In the genomic region with DNA sequence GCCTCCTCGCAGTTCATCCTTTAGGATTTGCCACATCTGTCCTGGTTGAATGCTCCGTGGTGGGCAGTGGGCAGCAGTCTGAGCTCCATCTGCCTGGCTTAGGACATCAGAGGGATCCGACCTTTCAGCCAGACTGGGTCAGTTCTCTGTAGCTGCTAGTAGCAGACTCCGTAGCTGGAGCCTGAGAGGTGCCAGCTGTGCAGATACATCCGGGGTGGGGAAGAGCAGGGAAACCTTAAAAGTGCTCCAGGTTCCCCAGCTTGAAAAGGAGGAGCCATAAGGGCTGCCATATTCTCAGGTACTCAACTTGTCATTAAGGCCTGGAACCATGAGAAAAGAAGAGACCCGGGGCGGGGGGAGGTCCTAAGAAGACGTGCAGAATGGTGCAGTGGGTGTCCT, we compare ENCODE assay signal across 8 mouse cellular contexts. TPM values are rescaled to one million over a fixed set of nuclear protein-coding genes. Genes with fewer than 3 reads are reported as not detected.
A peak's percentile ranks its signal among the peaks of the same experiment; 100 is the strongest.
DNase-seq lines count a peak whose midpoint lies in the region; ATAC-seq and TF ChIP-seq lines count a peak whose summit lies in the region.

No protein-coding gene starts in this region.

- peaks cover 12% of the 10 kb centered on the region for H3K36me3 ChIP-seq in heart, embryonic 11.5 days (ENCODE audit: control insufficient read depth, insufficient read depth, low read length)
- H3K36me3 ChIP-seq in ES-E14 (ENCODE audit: control insufficient read depth, insufficient read depth, low read length, poor library complexity, severe bottlenecking) = peaks cover 3% of the 10 kb centered on the region; the same call in 1 of the 2 replicates
- H3K36me3 ChIP-seq in hindbrain, embryonic 14.5 days (replicated peaks; ENCODE audit: control insufficient read depth, insufficient read depth) = peaks cover 14% of the 10 kb centered on the region
- peaks cover 14% of the 10 kb centered on the region for H3K36me3 ChIP-seq in midbrain, embryonic 10.5 days

- peak overlapping the region; percentile 87 for H3K4me2 ChIP-seq in heart, embryonic 11.5 days
- peak overlapping the region; percentile 62 for H3K4me2 ChIP-seq in hindbrain, embryonic 14.5 days (replicated peaks)

- H3K4me3 ChIP-seq in heart, embryonic 11.5 days (ENCODE audit: low read depth, low read length) = peak overlapping the region; percentile 50
- peak overlapping the region; percentile 28 to 75; a peak in 2 of 4 replicates for H3K4me3 ChIP-seq in ES-E14 (ENCODE audit: insufficient read depth in 1 of 2, low read depth in 1 of 2, low read length in 2 of 2, poor library complexity in 1 of 2, severe bottlenecking in 1 of 2)
- H3K4me3 ChIP-seq in hindbrain, embryonic 14.5 days (replicated peaks; ENCODE audit: low read length) = peak overlapping the region; percentile 29
- peak overlapping the region; percentile 59 for H3K4me3 ChIP-seq in midbrain, embryonic 10.5 days

- no peaks in the 10 kb centered on the region for H3K4me1 ChIP-seq in heart, embryonic 11.5 days (ENCODE audit: control insufficient read depth, insufficient read depth, low read length)
- H3K4me1 ChIP-seq in ES-E14 (ENCODE audit: control insufficient read depth in 2 of 2, insufficient read depth in 2 of 2, low read length in 2 of 2, poor library complexity in 1 of 2) = peaks cover 2 to 5% of the 10 kb centered on the region in 2 experiments; a peak in 2 of 4 replicates
- no peaks in the 10 kb centered on the region for H3K4me1 ChIP-seq in hindbrain, embryonic 14.5 days (replicated peaks; ENCODE audit: control insufficient read depth, insufficient read depth, low read length)
- peaks cover 16% of the 10 kb centered on the region for H3K4me1 ChIP-seq in midbrain, embryonic 10.5 days

- intact Hi-C loops in heart, postnatal 10 days (cut with DNase I) = no loop called here

- in situ Hi-C loops in ES-E14 (cut with MboI; ENCODE audit: low sequenced_read_pairs in 2 of 2, unreplicated experiment in 2 of 2) = no loop called here

- ATAC-seq in heart, embryonic 11.5 days (replicated peaks; ENCODE audit: insufficient number of reproducible peaks, low FRiP score, low TSS enrichment) = no peak
- ATAC-seq in hindbrain, embryonic 14.5 days (ENCODE audit: low FRiP score) = no peak

- H3K9me3 ChIP-seq in heart, embryonic 11.5 days (replicated peaks; ENCODE audit: control insufficient read depth, low read length) = peaks cover 11% of the 10 kb centered on the region; the same call in 1 of the 2 replicates
- no peaks in the 10 kb centered on the region for H3K9me3 ChIP-seq in ES-E14 (ENCODE audit: control insufficient read depth, insufficient read depth, low read depth, low read length)
- peaks cover 9% of the 10 kb centered on the region; the same call in 1 of the 2 replicates for H3K9me3 ChIP-seq in hindbrain, embryonic 14.5 days (ENCODE audit: control insufficient read depth, low read length)
- H3K9me3 ChIP-seq in midbrain, embryonic 10.5 days (replicated peaks) = peaks cover 19% of the 10 kb centered on the region; the same call in 1 of the 2 replicates

- H3K9ac ChIP-seq in heart, embryonic 11.5 days (ENCODE audit: low read depth, low read length) = no peak overlapping the region
- no peak overlapping the region; the same call in 1 of the 2 replicates for H3K9ac ChIP-seq in ES-E14 (ENCODE audit: insufficient read depth, low read depth, low read length, poor library complexity, severe bottlenecking)
- H3K9ac ChIP-seq in hindbrain, embryonic 14.5 days = 0 out of 2 replicates have a peak overlapping the region, but pooled peaks have one; percentile 53

- 24% methylated on average over 8 of the region's 8 CpGs for WGBS in heart, embryonic 11.5 days (ENCODE audit: insufficient replicate concordance)
- WGBS in hindbrain, embryonic 14.5 days = 35% methylated on average over 8 of the region's 8 CpGs
- 24% methylated on average over 8 of the region's 8 CpGs for WGBS in midbrain, embryonic 10.5 days

- H3K27me3 ChIP-seq in heart, embryonic 11.5 days (ENCODE audit: control insufficient read depth, insufficient read depth, low read length) = peaks cover 4% of the 10 kb centered on the region
- peaks cover 12% of the 10 kb centered on the region for H3K27me3 ChIP-seq in hindbrain, embryonic 14.5 days (ENCODE audit: control insufficient read depth, insufficient read depth, low read length)
- peaks cover 38% of the 10 kb centered on the region for H3K27me3 ChIP-seq in midbrain, embryonic 10.5 days (ENCODE audit: low read depth, poor library complexity, severe bottlenecking)

- H3K27ac ChIP-seq in heart, embryonic 11.5 days (ENCODE audit: low read depth, low read length) = no peak overlapping the region
- H3K27ac ChIP-seq in ES-E14 (ENCODE audit: insufficient read depth, low read depth, low read length, poor library complexity, severe bottlenecking) = no peak overlapping the region
- no peak overlapping the region for H3K27ac ChIP-seq in hindbrain, embryonic 14.5 days
- H3K27ac ChIP-seq in midbrain, embryonic 10.5 days (replicated peaks) = peak overlapping the region; percentile 77

- no peak for DNase-seq in heart, postnatal 10 days
- no peak for DNase-seq in ES-E14 (ENCODE audit: low read depth, low spot score)
- DNase-seq in hindbrain, embryonic 14.5 days (ENCODE audit: low spot score) = no peak
- no peak for DNase-seq in midbrain, embryonic 10.5 days (ENCODE audit: low spot score)
- no peak for DNase-seq in adrenal gland, postnatal 25 days
- DNase-seq in gastrocnemius, adult 8-10 months (ENCODE audit: low spot score in 2 of 2) = no peak
- no peak for DNase-seq in urinary bladder, postnatal 36 days (ENCODE audit: low spot score in 2 of 2)

TF ChIP-seq in ES-E14, 5 proteins besides CTCF, POLR2A, EP300 and RAD21:
- TF ChIP-seq CHD2 (IDR thresholded peaks at IDR 0.05; ENCODE audit: low read depth, low read length) = no peak

RNA-seq across cellular contexts. Expression of a gene that starts 0.4 kb away (rescaled TPM):
- 0.90 and 2.4 TPM in 2 replicates for polyA plus RNA-seq in heart, embryonic 11.5 days (2014; fragmentation: Nextera tagmentation; extraction: Ambion mirVana)
- total RNA-seq in heart, postnatal 10 days (2021) = under 1 TPM; 0.32 to 0.45 TPM
- 5.8 and 6.3 TPM in 2 replicates for total RNA-seq in ES-E14 (2012; rRNA removed)
- 0.66 TPM in 1 of 2 replicates, not detected in the other for polyA plus RNA-seq in hindbrain, embryonic 14.5 days (2014; fragmentation: Nextera tagmentation; extraction: Ambion mirVana)
- 0.42 and 1.2 TPM in 2 replicates for polyA plus RNA-seq in midbrain, embryonic 10.5 days (2016; fragmentation: Nextera tagmentation; extraction: Ambion mirVana)
- total RNA-seq in adrenal gland, postnatal 25 days (2021) = 2.7 and 5.9 TPM in 2 replicates
- total RNA-seq in gastrocnemius, adult 8-10 months (2022) = 1 to 10 TPM in 1 of 4 experiments, under 1 TPM in 2, not detected in 1; 0.32 to 2.1 (median 0.63) TPM

RNA-seq across cellular contexts. Expression of a gene that starts 15.0 kb away (rescaled TPM):
- 45.8 and 49.7 TPM in 2 replicates for polyA plus RNA-seq in heart, embryonic 11.5 days (2014; fragmentation: Nextera tagmentation; extraction: Ambion mirVana)
- total RNA-seq in heart, postnatal 10 days (2021) = 10 to 100 TPM; 42.8 to 60.1 TPM
- 1.6 and 2.2 TPM in 2 replicates for total RNA-seq in ES-E14 (2012; rRNA removed)
- 0.25 and 0.37 TPM in 2 replicates for polyA plus RNA-seq in hindbrain, embryonic 14.5 days (2014; fragmentation: Nextera tagmentation; extraction: Ambion mirVana)
- polyA plus RNA-seq in midbrain, embryonic 10.5 days (2016; fragmentation: Nextera tagmentation; extraction: Ambion mirVana) = 0.04 and 0.17 TPM in 2 replicates
- 0.46 and 0.48 TPM in 2 replicates for total RNA-seq in adrenal gland, postnatal 25 days (2021)
- 10 to 100 TPM; 56.3 to 72.6 (median 60.8) TPM for total RNA-seq in gastrocnemius, adult 8-10 months (2022)

RNA-seq across cellular contexts. Expression of a gene that starts 32.8 kb away (rescaled TPM):
- 110 and 122 TPM in 2 replicates for polyA plus RNA-seq in heart, embryonic 11.5 days (2014; fragmentation: Nextera tagmentation; extraction: Ambion mirVana)
- total RNA-seq in heart, postnatal 10 days (2021) = 10 to 100 TPM; 48.5 to 54.9 TPM
- 64.9 and 71.3 TPM in 2 replicates for total RNA-seq in ES-E14 (2012; rRNA removed)
- polyA plus RNA-seq in hindbrain, embryonic 14.5 days (2014; fragmentation: Nextera tagmentation; extraction: Ambion mirVana) = 132 and 143 TPM in 2 replicates
- 173 and 177 TPM in 2 replicates for polyA plus RNA-seq in midbrain, embryonic 10.5 days (2016; fragmentation: Nextera tagmentation; extraction: Ambion mirVana)
- total RNA-seq in adrenal gland, postnatal 25 days (2021) = 108 and 115 TPM in 2 replicates
- total RNA-seq in gastrocnemius, adult 8-10 months (2022) = 10 to 100 TPM; 31.2 to 40.1 (median 34.0) TPM

RNA-seq across cellular contexts. Expression of a gene that starts 43.9 kb away (rescaled TPM):
- 0.06 and 0.17 TPM in 2 replicates for polyA plus RNA-seq in heart, embryonic 11.5 days (2014; fragmentation: Nextera tagmentation; extraction: Ambion mirVana)
- under 1 TPM in 1 of 2 experiments, not detected in 1; 0.10 TPM for total RNA-seq in heart, postnatal 10 days (2021)
- 0.40 and 0.48 TPM in 2 replicates for total RNA-seq in ES-E14 (2012; rRNA removed)
- 0.17 and 0.18 TPM in 2 replicates for polyA plus RNA-seq in hindbrain, embryonic 14.5 days (2014; fragmentation: Nextera tagmentation; extraction: Ambion mirVana)
- polyA plus RNA-seq in midbrain, embryonic 10.5 days (2016; fragmentation: Nextera tagmentation; extraction: Ambion mirVana) = not detected in 2 replicates
- total RNA-seq in adrenal gland, postnatal 25 days (2021) = not detected in 2 replicates
- total RNA-seq in gastrocnemius, adult 8-10 months (2022) = not detected

RNA-seq across cellular contexts. Expression of a gene that starts 48.0 kb away (rescaled TPM):
- 55.2 and 55.7 TPM in 2 replicates for polyA plus RNA-seq in heart, embryonic 11.5 days (2014; fragmentation: Nextera tagmentation; extraction: Ambion mirVana)
- 10 to 100 TPM; 22.2 to 25.0 TPM for total RNA-seq in heart, postnatal 10 days (2021)
- total RNA-seq in ES-E14 (2012; rRNA removed) = 13.3 and 29.1 TPM in 2 replicates
- 125 and 129 TPM in 2 replicates for polyA plus RNA-seq in hindbrain, embryonic 14.5 days (2014; fragmentation: Nextera tagmentation; extraction: Ambion mirVana)
- polyA plus RNA-seq in midbrain, embryonic 10.5 days (2016; fragmentation: Nextera tagmentation; extraction: Ambion mirVana) = 213 and 329 TPM in 2 replicates
- total RNA-seq in adrenal gland, postnatal 25 days (2021) = 160 and 211 TPM in 2 replicates
- total RNA-seq in gastrocnemius, adult 8-10 months (2022) = 1 to 10 TPM; 6.9 to 9.2 (median 7.2) TPM

Comparison
In these comparisons a context has a peak if more than half of its experiments do, and no peak if none do; other contexts are left out.
1. RNA of a gene that starts 15.0 kb away (total RNA-seq): 56.3 to 72.6 TPM in gastrocnemius, adult 8-10 months and 42.8 to 60.1 TPM in heart, postnatal 10 days; 1.6 to 2.2 TPM in ES-E14 and 0.46 to 0.48 TPM in adrenal gland, postnatal 25 days; every median in the first group is over 10 times any median in the second.
2. Peak in every context shown above with its lines, with median percentiles within 50 percentile points of each other: H3K4me3 ChIP-seq.